Mouse (Mus musculus) 416B (cell line): ENCODE measurements around the gene Vsig10.
"Not testable (repeated sequence)": the region's sequence is repeated elsewhere in the genome, so short reads cannot be mapped to it uniquely, and the experiment has no call there.

Experiments used
- DNase-seq: peaks from one replicate; pipeline ENCODE4 v3.0.0; 2011; ENCODE audit warnings: low read depth

Vsig10 gene

DNA sequence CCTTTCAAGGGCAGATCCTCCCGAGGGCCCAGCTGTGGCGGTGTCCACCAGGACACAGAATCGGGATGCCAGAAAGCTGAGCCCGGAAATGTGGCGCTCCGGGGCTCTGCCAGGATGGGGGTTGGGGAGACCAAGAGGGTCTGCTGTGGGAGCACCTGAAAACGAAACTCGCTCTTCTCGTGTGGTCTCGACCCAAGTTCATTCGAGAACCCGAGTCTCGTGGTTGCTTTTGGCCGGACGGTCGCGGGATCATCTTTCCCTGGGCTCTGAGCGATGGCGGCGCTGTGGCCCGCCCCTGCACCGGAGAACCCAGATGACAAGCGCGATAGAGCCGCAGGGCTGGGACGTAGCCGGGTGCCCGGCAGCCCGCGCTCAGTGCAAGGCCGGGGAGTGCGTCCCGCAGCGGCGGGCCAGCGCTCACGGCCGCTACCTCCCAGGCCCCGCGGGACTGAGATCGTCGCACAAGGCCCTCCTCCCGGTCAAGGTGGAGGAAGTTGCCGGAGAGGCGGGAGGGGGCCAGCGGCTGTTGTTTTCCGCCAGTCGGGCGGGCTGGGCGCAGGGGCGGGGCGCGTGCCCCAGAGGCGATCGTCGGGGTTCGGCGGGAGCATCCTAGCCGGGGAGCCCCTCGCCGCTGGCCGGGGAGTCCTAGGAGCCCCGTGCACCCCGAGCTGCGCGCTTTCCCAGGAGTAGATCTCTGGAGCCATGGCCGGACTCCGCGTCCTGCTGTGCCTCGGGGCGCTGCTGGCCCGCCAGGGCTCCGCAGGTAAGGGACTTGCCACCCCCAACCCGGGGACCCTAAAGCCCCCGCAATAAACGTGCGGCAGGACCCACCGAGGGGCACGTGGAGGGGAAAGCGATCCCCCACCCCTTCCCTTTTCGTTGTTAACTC is at the start of gene Vsig10:
Gene Vsig10 (plus strand): TSS at position 343 of the 889 bp plus-strand sequence.
- peak; percentile 71 for DNase-seq

DNA sequence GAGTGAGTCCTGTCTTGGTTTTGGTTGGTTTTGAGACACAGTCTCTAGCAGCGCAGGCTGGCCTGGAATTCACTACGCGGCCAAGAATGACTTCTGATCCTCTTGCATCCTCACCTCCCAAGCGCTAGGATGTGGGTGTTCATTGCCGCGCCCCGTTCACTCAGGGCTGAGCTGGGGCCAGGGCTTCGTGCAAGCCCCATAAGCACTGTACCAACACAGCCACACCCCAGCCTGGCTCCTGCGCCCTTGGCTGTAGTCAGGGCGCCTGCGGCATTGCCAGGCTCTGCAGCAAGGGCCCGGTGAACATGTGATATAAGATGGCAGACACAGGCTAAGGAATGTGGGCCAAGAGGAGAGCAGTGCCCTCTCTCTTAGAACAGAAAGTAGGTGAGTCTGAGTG is 49.5 kb upstream of the Vsig10 start:
- DNase-seq, result no peak

DNA sequence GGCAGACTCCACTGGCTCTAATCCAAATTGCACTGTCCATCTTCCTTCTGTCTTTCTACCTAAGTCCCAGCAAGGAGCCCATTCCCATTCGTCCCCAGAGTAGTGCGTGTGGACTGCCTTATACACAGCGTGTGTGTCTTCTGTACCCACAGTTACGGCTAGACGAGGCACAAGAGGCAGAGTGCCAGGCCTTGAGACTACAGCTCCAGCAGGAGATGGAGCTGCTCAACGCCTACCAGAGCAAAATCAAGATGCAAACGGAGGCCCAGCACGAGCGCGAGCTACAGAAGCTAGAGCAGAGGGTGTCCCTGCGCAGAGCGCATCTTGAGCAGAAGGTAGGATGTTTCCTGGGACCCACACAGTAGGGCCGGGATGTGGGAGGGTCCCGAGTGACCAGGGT is 46.9 kb upstream of the Vsig10 start:
- no peak for DNase-seq

DNA sequence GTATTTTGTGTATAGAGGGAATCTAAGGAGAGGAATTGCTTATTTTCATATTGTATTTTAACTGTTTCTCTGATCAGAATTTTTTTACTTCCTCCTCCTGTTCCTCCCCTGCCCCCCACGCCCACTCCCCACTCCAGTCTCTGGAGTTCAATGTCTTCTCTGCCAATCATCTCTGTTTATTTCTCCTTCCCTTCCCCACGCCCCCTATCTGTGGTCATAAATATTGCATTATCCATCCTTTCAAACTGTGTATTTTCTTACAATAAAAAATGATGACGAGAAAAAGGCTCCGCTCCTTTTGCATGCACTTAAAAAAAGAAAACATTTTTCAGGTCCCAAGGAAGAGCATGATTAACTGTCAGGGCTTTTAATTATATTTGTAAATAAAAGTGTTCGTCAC is 44.1 kb upstream of the Vsig10 start:
- DNase-seq, result peak; percentile 24

DNA sequence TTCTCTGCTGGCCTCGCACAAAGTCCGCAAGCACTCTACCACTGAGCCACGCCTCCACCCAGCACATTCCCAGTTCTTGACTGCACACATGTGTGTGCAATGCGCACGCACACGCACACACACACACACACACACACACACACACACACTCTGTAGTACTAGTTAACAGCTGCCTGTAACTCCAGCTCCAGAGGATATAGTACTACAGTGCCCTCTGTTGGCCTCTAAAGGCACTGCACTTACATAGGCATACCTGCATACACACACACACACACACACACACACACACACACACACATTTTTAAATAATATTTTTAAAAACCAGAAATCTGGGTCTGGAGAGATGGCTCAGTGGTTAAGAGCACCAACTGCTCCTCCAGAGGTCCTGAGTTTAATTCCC is 41.1 kb upstream of the Vsig10 start:
- DNase-seq, result peak; percentile 33

DNA sequence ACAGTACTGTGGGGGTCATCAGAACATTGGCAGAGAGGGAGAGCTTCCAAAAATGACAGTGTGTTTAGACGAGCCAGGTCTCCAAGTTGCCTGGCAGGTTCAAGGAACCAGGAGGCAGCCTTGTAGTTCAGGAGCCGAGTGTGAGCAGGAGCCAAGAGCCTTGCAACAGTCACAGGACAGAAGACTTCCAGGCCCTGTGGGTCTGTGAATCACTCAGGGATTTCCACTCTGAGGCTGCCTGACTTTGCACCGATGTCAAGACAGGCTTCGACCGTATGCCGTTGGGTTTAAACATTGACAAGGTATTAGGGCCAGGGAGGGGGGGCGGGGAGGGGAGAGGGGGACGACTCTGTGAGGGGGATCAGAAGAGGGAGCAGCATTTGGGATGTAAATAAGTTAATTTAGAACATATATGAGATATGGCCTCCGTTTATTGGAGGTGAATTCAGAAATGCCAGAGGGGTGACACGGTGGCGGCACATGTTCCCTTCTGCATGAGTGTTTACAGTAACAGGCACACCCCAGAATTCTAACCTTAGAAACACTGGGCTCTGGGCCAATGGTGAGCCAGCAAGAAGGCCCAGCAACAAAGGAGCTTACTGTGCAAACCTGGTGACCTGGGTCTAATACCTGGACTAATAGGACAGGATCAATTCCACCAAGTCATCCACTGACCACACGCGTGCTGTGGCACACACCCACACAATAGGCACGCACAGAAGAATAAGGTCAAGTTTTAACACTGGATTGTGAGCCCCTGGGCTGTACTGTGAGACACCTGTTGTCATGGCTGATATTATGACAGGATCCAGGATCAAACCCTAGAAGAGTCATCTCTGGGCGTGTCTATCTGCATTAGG is 39.8 kb upstream of the Vsig10 start:
- DNase-seq, result no peak

DNA sequence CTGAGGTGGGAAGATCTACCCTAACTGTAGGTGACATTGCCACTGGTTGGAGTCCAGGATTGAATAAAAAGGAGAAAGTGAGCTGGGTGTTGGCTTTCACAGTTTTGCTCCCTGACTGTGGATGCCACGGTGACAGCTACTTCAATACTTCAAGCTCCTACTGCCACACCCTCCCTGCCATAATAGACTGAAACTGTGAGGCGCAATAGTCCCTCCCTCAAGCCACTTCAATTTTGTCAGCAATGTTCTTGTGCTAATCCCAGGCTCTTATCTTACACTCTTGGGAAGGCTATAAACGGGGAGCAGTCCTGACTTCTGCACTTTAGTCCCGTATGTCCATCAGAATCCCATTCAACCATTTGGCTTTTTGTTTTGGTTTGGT is 39.2 kb upstream of the Vsig10 start:
- no peak for DNase-seq

DNA sequence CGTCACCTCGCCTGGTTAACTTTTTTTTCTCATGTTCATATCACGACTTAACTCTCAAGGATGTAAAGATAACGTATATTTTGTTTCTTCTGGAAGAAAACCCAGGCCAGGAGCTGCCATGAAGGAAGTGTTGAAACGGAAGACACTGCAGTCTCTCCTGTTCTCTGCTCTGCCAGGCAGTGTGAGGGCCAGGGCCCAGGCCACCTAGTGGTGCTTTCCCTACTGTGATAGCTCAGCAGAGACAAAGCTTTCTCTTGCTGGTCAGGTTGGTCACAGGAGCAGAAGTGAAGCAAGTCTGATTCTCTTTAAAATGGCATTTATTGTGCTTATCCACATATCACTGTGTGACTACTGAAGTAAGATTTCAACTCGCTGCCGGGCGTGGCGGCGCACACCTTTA is 37.3 kb upstream of the Vsig10 start:
- peak; percentile 39 for DNase-seq

DNA sequence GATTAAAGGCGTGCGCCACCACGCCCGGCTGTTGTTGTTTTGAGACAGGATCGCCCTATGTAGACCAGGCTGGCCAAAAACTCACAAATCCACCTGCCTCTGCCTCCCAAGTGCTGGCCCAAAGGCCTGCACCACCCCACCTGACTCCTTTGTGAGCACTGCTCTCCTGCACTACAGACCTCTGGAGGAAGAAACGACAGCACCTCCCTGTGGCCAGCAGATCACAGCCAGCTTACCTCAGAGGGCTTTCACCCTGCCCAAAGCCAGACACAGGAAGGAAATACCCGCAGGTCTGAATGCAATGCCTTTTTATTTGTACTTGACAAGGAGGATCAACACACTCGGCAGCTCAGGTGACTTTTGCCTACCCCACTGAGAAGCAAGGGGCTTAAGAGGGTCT is 36.5 kb upstream of the Vsig10 start:
- peak; percentile 51 for DNase-seq

DNA sequence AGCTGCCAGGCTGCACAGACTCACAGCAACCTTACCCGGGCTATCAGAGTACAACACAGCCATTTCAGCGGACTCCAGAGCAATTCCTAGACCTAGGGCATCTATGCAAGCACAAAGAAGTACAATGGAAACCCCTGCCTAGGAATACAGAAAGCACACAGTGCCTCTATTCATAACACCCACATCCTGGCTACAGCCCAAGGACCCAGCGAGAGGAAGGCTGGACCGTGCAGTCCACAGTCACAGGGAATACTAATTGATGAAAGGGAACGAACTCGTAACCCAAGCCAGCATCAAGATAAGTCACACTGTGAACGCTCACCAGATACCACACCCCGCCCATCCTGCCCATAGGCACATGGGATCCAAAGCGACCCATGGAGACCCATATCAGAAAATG is 34.9 kb upstream of the Vsig10 start:
- no peak for DNase-seq

DNA sequence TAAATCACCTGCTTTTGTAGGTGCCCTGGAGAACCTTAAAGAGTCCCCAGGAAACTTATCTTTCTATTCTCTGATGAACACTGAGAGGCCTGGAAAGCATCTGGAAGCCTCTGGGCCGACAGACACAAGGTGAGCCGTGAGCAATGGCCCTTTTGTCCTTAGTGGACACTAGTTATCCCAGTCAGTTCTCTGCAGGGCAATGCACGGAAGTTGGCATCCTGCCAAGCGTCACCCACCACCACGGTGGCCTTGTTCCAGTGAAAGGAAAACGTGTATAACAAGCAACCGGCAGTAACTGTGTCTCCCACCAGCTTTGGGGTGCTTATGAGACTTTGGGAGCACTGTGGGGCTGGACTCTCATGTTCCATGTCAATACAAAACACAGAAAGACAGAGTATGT is 34.2 kb upstream of the Vsig10 start:
- no peak for DNase-seq

DNA sequence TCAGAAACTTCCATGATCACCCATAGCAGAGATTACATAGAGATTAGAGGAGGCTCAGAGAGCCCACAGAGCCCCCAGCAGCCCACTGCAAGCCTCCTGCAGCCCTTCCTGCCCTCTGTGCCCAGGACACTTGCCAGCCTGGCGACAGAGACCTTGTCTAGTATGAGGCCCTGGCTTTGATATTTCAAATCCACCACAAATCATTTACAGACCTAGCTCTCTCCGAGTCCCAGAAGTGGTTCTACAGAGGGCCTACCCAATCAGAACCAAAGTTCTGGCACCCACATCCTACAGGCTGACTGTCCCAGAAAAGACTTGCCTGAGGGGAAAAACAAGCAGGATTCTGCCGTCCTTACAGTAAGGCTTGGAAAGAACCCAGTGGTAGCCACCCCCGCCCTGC is 33.6 kb upstream of the Vsig10 start:
- no peak for DNase-seq

DNA sequence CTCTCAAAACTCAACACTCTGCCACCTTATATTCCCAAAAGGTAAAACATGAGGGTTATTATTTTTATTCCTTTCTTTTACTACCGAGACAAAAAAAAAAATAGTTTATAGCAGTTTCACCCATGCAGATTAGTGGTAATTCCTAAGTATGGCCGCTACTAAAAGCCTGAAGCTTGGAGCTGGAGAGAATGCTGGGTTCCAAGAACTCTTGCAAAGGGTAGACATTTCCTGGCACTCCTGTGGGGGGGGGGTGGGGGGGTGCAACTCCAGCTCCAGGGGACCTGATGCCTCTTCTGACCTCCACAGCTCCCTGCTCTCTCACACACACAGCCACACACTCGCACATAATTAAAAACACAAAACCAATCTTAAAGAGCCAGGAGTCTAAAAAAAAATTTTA is 32.6 kb upstream of the Vsig10 start:
- no peak for DNase-seq

DNA sequence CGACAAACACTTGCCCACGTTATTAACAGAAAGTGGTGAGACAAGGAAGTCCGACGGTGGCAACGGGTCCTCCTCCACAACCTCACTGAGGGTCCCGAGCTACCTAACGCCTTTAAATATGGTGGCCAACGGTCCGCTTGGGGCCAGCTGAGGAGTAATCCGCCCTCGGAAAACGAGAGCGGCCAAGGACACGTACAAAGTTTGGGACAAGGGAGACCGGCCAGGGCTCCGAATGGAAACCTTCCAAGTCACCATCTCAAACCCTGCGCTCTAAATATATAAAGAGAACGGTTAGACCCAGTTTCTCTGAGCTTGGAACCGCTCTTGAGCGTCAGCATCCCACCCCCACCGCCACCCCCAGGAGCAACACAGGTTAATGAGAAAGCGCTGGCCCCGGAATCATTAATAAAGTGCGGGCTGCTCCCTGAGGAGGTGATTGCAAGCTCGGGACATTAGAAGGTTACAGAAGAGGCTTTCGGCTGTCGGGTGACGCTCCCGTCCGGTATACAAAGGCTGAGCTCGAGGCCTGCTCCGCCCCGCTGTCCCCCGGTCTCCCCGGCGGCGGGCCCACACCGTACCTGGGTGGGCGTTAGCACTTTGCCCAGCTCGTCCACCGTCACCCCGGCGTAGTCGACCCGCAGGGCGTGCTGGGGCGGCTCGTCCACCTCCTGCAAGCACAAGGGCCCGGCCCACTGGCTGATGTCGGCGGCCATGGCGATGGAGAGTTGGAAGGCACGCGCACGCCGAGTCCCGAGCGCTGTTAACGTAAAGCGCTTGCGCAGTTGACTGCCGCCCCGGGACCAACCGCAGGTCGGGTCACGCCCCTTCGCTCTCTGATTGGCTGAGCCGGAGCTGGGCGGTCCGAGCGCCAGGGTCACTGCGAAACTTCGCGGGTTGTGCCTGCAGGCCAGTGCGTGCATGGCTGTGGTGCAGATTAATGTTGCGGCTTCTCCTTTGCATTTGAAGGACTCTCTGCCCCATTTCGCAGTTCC is 31.8 kb upstream of the Vsig10 start, which contains the start of gene Pebp1:
Gene Pebp1 (minus strand): TSS at position 795 of the 992 bp plus-strand sequence.
- DNase-seq, result peak; percentile 94

DNA sequence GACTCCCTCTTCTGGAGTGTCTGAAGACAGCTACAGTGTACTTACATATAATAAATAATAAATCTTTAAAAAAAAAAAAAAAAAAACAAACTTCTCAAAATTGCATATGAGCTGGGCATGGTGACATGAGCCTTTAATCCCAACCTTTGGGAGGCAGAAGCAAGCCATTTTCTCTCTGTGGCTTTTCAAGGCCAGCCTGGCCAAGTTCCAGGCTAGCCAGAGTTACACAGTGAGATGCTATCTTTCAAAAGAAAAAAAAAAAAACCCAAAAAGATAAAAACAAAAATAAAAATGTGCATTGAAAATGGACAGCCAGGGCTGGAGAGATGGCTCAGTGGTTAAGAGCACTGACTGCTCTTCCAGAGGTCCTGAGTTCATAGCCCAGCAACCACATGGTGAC is 29.2 kb upstream of the Vsig10 start:
- DNase-seq, result peak; percentile 63

DNA sequence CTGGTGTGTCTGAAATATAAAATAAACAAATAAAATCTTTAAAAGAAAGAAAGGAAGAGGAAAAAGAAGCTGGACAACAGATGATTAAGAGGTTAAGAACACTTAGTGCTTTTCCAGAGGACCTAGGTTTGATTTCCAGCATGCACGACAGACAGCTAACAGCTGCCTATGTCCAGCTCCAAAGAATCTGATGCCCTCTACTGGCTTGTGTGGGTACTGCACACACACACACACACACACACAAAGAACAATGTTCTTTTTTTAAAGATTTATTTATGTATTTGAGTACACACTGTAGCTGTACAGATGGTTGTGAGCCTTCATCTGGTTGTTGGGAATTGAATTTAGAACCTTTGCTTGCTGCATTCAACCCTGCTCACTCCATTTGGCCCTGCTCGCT is 28.8 kb upstream of the Vsig10 start:
- DNase-seq, result peak; percentile 28

DNA sequence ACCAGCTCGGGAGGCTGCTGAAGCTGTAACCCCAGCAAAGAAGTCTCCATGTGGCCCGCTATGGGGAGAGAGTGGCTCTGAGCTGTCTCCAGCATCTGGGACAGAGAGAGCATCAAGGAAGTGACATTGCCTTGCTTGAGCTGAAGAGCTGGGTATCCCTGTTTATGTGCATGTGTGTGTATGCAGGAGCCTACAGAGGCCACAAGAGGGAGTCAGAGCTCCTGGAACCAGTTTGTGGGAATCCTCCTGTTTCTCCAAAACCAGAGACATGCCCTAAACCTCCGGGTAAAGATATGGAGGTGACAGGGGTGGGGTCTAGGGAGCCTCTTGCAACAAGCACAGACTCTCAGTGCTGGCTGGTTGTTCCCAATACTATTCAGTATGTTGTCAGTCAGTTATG is 27.6 kb upstream of the Vsig10 start:
- DNase-seq, result peak; percentile 39

DNA sequence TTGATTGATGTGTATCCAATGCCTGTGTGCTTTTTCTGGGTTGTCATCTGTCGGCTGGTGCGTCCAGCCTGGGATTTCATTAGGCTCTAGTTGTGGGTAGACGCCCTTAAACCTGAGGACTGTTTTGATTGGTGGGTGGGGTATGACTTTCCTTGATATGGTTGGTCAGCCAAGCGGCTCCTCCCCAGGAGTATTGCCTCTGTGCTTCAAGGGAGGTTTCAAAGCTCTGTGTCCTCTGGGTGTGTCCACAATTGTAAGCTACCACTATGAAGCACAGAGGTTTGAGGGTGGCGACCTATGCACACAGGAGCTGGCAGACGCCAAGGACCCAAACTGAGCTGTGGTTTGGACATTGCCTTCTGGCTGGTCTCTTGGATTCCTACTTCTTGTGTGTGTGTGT is 26.3 kb upstream of the Vsig10 start:
- no peak for DNase-seq

DNA sequence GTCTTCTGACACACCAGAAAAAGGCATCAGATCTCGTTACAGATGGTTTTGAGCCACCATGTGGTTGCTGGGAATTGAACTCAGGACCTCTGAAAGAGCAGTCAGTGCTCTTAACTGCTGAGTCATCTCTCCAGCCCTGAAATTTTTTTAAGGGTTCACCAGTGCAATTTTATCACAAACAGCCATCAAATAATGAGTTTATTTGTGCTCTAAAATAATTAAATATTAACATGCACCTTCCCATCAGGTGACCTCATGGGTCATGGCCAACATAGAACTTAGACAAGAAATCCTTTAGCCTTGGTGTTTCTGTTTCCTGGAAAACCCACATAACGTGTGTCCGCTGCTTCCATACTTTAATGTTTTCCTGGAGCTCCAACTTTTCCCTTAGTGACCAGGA is 25.1 kb upstream of the Vsig10 start:
- not testable (repeated sequence) for DNase-seq

DNA sequence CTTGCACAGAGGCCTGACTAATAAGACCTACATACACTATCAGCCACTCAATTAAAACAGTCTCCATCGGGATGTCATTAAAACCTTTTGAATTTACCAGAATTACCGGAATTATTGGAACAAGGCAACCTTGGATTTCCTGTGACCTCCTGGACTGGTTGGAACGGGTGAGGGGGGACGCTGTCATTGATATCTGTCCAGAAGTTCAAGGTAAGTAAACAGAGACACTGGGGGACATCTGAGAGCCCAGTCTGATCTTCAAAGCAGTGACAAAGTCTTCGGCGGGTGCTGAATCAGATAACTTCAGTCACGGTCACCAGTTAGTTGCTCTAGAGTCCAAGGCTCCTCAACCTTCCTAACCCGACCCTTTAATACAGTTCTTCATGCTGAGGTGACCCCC is 23.9 kb upstream of the Vsig10 start:
- no peak for DNase-seq

DNA sequence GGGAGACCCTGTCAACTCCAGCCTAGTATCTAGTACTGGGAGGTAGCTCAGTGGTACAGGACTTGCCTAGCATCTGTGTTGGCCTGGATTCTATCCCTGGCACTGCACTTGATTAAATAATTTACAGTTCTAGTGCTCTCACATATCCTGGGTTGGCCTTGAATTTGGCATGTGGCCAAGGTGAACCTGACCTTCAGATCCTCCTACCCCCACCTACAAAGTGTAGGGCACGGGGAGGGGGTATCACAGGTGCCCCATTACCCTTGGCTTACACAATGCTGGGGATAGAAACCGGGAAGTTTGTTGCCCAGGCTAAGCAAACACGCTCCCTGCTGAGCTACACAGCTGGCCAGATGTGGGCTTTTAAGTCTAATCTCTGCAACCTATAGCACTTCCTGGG is 16.0 kb upstream of the Vsig10 start:
- DNase-seq, result no peak
